Mouse (Mus musculus) frontal cortex, adult (tissue): ENCODE measurements around the gene Cbx8.

Experiments used
- ATAC-seq: cut with Nextera tagmentation; 2 replicates; pipeline ENCODE4 v1.9.2; 2017; ENCODE audit warnings: mild to moderate bottlenecking, moderate library complexity, mixed read lengths; ENCODE audit not compliant: low TSS enrichment

The Cbx8 gene

DNA sequence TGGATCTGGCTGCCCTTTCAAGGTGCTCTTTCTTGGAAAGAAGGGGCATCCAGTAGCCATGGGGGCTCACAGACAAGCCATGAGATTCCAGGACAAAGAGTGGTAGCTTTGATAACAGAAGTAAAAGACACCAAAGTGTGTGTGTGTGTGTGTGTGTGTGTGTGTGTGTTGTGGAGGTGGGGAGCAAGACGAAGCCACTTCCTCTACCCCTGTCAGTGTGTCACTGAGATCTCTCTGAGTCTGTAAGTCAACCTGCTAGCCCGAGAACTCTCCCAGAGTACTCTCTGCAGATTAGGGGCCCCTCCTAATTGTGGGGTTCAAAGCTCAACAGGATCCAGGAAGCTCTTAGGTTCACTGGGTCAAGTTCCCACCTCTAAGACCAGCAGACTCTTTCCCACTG is 9.6 kb upstream of the Cbx8 start:
- no peak for ATAC-seq

DNA sequence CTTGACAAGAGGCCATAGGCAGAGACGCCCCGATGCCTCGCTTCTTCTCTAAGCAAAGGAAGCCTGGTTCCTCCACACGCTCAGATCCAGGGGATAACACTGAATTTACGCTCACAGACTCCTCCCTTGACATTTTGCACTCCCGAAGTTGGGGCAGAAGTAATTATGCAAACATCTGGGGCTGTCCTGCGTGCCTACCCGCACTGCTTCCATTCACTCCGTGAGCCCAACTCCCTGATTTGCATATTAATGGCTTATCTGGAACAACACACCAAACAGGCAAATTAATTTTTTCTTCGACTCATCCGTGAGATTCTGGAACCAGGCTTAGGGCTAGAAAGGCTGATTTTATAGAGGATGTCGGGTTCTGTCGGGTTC is 7.4 kb upstream of the Cbx8 start:
- ATAC-seq, result no peak

DNA sequence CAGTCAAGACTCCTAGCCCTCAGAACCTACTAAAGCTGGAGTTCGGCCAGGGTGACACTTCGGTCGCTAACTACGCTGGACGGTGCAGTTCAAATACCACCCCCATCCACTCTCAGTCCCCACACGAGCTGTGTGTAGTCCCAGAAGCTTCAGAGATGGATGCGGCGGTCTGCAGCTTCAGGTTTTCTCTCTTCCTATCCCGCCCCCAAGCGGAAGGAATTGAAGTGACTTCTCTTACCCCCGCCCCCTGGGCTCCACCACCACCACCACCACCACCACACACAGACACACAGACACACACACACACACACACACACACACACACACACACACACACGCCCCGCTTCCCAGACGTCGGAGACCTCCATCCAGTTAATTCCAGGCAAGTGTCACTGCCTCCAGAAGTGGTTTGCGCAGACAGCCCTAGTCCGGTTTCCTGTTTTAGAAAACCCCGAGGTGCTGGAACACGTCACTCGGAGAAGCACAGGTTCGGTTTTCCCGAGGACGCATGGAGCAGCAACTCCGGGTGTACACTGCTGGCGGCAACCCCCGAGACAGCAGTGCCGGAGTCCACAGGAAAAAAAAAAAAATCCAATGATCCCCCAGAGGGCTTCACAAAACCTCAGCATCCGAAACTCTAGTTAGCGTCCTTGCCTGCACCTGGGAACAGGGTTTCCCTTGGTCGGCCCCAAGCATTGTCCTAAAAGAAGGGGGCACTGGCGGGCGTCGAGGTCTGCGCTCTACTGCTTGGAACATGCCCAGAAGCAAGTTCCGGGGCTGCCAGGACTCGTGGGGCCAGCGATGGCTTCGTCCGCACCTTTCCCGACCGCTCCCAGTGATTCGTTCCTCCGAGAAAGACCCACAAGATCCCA is 6.7 kb upstream of the Cbx8 start:
- ATAC-seq, result no peak

- ATAC-seq, result no peak
Observed at GRCm38 (mm10) chr11:119046601-119047245, 6.0 kb upstream of the Cbx8 start.

DNA sequence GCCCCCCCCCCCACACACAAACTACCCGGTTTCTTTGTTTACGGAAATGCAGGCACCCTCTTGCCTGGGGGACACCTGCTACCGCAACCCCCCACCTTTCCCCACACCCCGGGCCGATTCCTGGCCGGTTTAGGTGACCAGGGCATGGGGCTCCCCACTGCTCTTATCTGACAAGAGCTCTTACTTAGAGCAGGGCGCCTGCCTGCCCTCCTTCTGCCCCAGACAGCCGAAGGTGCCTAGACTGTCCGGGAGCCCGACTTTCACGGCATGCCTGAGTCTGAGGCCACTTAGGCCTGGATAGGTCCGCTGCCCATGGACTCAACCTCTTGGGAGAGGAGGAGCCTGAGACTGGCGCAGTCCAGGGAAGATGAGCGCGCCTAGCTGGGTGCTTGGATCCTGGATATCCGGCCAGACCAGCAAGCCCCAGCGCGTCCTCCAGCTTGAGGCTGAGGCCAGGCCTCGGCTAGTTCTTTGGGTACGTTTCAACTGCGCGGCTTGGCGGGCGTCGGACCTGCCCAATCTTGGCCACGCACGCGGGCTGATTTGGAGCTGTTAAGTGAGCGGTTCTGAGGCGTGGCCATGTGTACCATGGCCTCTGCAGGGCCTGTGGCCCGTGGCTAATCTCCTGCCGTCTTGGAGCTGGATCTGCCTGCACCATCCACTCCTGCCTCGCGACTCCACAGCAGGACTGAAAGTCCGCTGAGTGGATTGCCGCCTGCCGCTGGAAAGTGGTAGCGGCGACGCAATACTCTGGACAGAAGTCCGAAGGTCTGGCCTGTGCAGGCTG is 4.0 kb upstream of the Cbx8 start:
- ATAC-seq, result no peak

DNA sequence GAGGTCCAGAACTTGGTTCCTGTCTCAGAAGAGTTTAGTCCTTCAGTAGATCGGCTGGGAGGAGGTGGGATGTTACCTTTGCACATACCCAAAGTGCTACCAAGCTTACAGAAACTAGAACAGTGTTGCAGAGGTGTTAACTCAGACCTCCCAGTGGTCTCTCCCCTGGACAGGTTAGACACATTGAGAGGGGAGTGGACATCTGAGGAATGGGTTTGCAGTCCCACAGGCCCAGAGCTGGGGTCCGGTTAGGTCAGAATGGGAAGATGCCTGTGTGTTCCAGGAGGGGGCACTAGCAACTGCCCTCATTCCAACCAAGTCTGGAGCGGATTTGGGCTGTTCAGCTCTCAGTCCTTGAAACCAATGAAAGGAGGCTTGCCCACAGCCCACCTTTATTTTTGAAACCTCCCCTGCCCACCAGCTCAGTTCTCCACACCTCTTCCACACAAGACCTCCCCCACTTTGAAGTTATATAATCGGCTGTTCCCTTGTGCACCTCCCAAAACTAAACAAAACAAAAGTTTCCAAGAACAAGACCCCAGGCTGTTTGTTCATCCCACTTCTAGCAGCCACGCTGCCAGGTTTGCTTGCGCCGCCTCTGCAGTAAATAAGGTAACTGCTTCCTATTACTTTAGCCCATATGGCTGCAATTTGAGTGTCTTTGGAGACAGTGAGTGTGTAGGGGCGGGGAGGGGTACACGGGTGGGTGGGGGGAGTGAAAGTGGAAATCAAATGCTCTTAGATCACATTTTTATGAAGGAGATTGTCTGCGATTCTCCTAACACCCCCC is 3.2 kb upstream of the Cbx8 start:
- ATAC-seq, result no peak

DNA sequence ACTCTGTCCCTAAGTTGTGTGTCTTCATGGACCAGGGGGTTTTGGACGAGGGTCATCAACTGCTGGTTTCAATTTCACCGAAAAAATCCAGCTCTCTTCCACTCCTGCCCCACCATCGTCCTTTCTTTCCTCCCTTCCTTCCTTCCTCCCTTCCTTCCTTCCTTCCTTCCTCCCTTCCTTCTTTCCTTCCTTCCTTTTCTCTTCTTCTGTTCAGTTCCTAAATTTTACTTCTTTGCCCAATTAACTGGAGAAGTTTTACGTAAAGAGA is 2.4 kb upstream of the Cbx8 start:
- ATAC-seq, result no peak

GRCm38 (mm10) chr11:119042466-119043272 is 1.9 kb upstream of the Cbx8 start:
- ATAC-seq, result no peak

GRCm38 (mm10) chr11:119041750-119042465 is 1.1 kb upstream of the Cbx8 start:
- no peak for ATAC-seq

- ATAC-seq, result peak; percentile 43
Observed at GRCm38 (mm10) chr11:119041325-119041716, 552 bp upstream of the Cbx8 start.

DNA sequence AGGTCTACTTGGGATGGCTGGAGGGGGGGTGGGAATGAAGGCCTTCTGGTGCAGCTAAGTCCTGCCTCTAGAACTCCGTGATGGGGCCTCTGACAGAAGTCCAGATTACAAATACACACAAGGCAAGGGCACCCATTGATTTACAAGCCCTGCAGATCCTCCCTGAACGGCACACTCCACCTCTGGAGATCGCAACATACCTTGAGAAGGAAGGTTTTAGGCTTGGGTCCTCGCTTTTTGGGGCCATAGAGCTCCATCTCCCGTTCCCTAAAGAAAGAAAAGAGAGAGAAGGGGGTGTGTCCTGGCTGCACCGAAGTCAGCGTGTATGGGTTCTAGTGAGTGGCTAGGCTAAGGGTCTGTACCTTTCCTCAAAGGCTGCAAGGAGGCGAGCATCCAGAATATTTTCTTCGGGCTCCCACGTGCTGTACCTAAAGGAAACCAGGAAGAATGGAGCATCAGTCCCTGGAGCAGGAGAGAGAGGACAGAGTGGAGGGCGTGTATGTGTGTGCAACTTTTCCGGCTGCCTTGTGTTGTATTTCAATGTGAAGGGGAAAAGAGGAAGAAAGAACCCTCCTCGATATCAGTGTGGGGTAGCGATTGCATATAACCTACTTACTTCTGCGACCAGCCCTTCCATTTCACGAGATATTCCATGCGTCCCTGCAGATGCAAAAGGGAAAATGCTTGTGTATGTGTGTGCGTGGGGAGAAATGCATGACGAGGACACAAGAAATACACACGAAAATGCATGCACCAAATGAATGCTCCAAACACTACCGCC is 847 bp downstream of the Cbx8 start:
- ATAC-seq, result no peak

GRCm38 (mm10) chr11:119038744-119039484 is 1.9 kb downstream of the Cbx8 start:
- no peak for ATAC-seq

GRCm38 (mm10) chr11:119037780-119038401 is 2.9 kb downstream of the Cbx8 start:
- no peak for ATAC-seq

DNA sequence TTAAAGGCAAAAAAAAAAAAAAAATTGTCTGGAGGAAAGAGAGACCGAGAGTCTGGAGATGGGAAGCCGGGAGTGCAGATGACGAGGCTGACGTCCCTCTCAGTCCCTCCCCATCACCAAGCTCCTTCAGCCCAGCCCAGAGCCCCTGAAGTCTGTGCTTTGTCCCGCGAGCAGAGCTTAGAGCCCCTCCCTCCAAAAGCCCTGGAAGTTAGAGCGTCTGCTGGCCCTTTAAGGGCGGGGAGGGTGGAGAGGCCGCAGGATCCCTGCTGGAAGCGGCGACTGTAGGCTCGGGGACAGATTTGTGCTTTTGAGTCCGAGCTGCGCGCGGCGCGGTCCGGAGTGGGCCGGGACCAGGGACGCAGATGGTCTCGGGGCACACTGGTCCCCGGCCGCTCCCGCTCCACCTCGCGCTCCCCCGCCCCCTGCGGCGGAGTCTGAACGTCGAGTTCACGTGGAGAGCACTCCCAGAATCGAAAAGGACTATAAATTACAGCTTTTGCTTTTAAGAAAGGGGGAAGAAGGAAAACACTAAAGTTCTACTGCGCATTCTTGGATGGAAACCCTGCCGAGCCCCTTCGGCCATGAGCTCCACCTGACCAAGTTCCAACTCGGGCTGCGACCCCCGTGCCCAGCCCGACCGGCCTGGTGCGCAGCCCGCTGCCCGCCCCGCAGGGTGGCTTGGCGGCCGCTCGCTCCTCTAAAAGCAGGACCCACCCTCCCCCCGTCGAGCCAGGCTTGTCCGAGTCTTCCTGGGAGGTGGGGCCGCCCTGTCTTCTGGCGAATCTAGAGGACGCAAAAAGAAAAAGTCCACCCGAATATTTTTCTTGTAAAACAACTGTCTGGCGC is 3.6 kb downstream of the Cbx8 start:
- no peak for ATAC-seq

- no peak for ATAC-seq
Observed at GRCm38 (mm10) chr11:119036447-119036846, 4.3 kb downstream of the Cbx8 start.

- no peak for ATAC-seq
Observed at GRCm38 (mm10) chr11:119035686-119036165, 5.0 kb downstream of the Cbx8 start.

GRCm38 (mm10) chr11:119035094-119035685 is 5.6 kb downstream of the Cbx8 start:
- no peak for ATAC-seq
